ENCODE assay signal across 12 mouse cellular contexts in the genomic region with DNA sequence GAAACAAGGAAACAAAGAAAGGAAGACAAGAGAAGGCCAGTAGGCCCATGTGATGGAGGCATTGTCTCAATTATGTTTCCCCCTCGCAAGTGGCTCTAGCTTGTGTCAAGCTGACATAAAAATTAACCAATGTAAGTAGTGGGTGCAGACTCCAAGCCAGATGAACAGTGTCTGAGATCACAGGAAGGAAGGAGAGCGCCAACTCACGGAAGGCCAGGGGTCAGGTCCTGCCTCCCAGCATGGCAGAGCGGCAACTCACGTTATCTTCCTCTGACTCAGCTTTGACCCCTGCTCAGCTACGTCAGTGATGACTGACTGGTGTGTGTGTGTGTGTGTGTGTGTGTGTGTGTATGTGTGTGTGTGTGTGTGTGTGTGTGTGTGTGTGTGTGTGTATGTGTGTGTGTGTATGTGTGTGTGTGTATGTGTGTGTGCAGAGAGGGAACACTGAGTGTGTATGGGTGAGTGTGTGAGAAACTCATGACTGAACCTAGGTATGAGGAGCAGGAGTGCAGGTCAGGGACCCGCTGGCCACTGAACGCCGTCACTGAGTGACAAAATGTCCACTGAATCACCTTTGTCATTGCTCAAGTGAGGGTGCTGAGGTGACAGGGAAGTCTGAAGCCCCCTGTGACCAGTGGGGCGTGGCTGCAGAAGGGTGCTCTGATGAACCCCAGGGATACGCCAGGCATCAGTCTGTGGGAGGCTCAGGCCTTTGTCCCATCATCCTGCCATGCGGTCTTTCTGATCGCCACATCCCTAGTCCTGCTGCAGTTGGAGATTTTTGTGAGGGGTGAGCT. TPM values are rescaled to one million over a fixed set of nuclear protein-coding genes. Genes with fewer than 3 reads are reported as not detected.
DNase-seq lines count a peak whose midpoint lies in the region; ATAC-seq and TF ChIP-seq lines count a peak whose summit lies in the region.
"Had no signal": no experiment of that assay in that cellular context is flagged by ENCODE, and none has a peak within 500 bp of the region (broad histone marks: within the 10 kb centered on the region; RNA-seq: fewer than 3 reads in every experiment).

No protein-coding gene starts in this region.

- TF ChIP-seq EP300 in liver, postnatal 0 days (IDR thresholded peaks at IDR 0.05; ENCODE audit: low read depth): peak; percentile 31; the same call in 1 of the 2 replicates

- peak overlapping the region; percentile 51 for H3K27ac ChIP-seq in forebrain, embryonic 10.5 days
- no peak overlapping the region for H3K27ac ChIP-seq in forebrain, postnatal 0 days (ENCODE audit: low read depth, low read length)
- H3K27ac ChIP-seq in midbrain, embryonic 10.5 days (replicated peaks): 0 out of 2 replicates have a peak overlapping the region, but pooled peaks have one; percentile 42
- no peak overlapping the region for H3K27ac ChIP-seq in midbrain, postnatal 0 days (ENCODE audit: low read depth, low read length)
- no peak overlapping the region for H3K27ac ChIP-seq in intestine, embryonic 14.5 days (ENCODE audit: low read depth)
- no peak overlapping the region for H3K27ac ChIP-seq in liver, postnatal 0 days (ENCODE audit: low read depth)
- H3K27ac ChIP-seq: embryonic facial prominence, embryonic 13.5 days; left cerebral cortex, adult 2 months; neural tube, embryonic 12.5 days had no signal

- ATAC-seq in forebrain, postnatal 0 days: no peak
- no peak for ATAC-seq in midbrain, postnatal 0 days (ENCODE audit: low FRiP score)
- peak; percentile 38 for ATAC-seq in intestine, embryonic 14.5 days (replicated peaks; ENCODE audit: low FRiP score, low TSS enrichment, low read depth)
- peak; percentile 75 for ATAC-seq in liver, postnatal 0 days

- 78% methylated on average over 13 of the region's 13 CpGs for WGBS in forebrain, embryonic 10.5 days
- whole genome bisulfite sequencing in forebrain, postnatal 0 days: 80% methylated on average over 13 of the region's 13 CpGs
- 80% methylated on average over 13 of the region's 13 CpGs for WGBS in midbrain, embryonic 10.5 days
- WGBS in midbrain, postnatal 0 days: 72% methylated on average over 13 of the region's 13 CpGs
- 65% methylated on average over 13 of the region's 13 CpGs for WGBS in intestine, embryonic 14.5 days
- 54% methylated on average over 13 of the region's 13 CpGs for WGBS in liver, postnatal 0 days (ENCODE audit: insufficient replicate concordance)

- no peak for TF ChIP-seq CTCF in forebrain, postnatal 0 days (IDR thresholded peaks at IDR 0.05; ENCODE audit: low read depth)
- no peak for TF ChIP-seq CTCF in midbrain, postnatal 0 days (IDR thresholded peaks at IDR 0.05)
- no peak for TF ChIP-seq CTCF in liver, postnatal 0 days (IDR thresholded peaks at IDR 0.05; ENCODE audit: low read depth)

- H3K9ac ChIP-seq in forebrain, postnatal 0 days: no peak overlapping the region
- no peak overlapping the region for H3K9ac ChIP-seq in midbrain, postnatal 0 days (replicated peaks; ENCODE audit: low read length, poor library complexity, severe bottlenecking)
- no peak overlapping the region for H3K9ac ChIP-seq in intestine, embryonic 14.5 days (ENCODE audit: low read length)
- no peak overlapping the region for H3K9ac ChIP-seq in liver, postnatal 0 days (replicated peaks)
- H3K9ac ChIP-seq: embryonic facial prominence, embryonic 13.5 days; neural tube, embryonic 12.5 days had no signal

- DNase-seq in forebrain, embryonic 10.5 days (ENCODE audit: extremely low spot score, low spot score): no peak
- no peak for DNase-seq in forebrain, postnatal 0 days
- no peak for DNase-seq in midbrain, embryonic 10.5 days (ENCODE audit: low spot score)
- DNase-seq in midbrain, postnatal 0 days (ENCODE audit: low spot score): no peak
- peak; percentile 85 for DNase-seq in adrenal gland, adult 2 months
- no peak for DNase-seq in intestine, embryonic 14.5 days (ENCODE audit: low spot score)
- DNase-seq in liver, postnatal 0 days: peak; percentile 42
- no peak for DNase-seq in ovary, adult 18-20 months (ENCODE audit: low spot score)

- no peaks in the 10 kb centered on the region for H3K9me3 ChIP-seq in forebrain, embryonic 10.5 days
- no peaks in the 10 kb centered on the region for H3K9me3 ChIP-seq in forebrain, postnatal 0 days (ENCODE audit: low read length)
- no peaks in the 10 kb centered on the region for H3K9me3 ChIP-seq in midbrain, embryonic 10.5 days (replicated peaks)
- no peaks in the 10 kb centered on the region for H3K9me3 ChIP-seq in midbrain, postnatal 0 days (ENCODE audit: low read length)
- H3K9me3 ChIP-seq in intestine, embryonic 14.5 days (ENCODE audit: control insufficient read depth, low read length): no peaks in the 10 kb centered on the region
- H3K9me3 ChIP-seq in liver, postnatal 0 days (ENCODE audit: low read length): no peaks in the 10 kb centered on the region
- H3K9me3 ChIP-seq: embryonic facial prominence, embryonic 13.5 days; G1E; neural tube, embryonic 12.5 days had no signal

- H3K27me3 ChIP-seq in forebrain, embryonic 10.5 days (ENCODE audit: poor library complexity, severe bottlenecking): no peaks in the 10 kb centered on the region
- H3K27me3 ChIP-seq in forebrain, postnatal 0 days (ENCODE audit: insufficient read depth, low read length): no peaks in the 10 kb centered on the region
- no peaks in the 10 kb centered on the region for H3K27me3 ChIP-seq in midbrain, embryonic 10.5 days (ENCODE audit: low read depth, poor library complexity, severe bottlenecking)
- no peaks in the 10 kb centered on the region for H3K27me3 ChIP-seq in midbrain, postnatal 0 days (ENCODE audit: insufficient read depth, low read length)
- H3K27me3 ChIP-seq in intestine, embryonic 14.5 days (replicated peaks; ENCODE audit: control insufficient read depth, insufficient read depth, low read length): no peaks in the 10 kb centered on the region
- H3K27me3 ChIP-seq in liver, postnatal 0 days (ENCODE audit: insufficient read depth, low read length): no peaks in the 10 kb centered on the region
- H3K27me3 ChIP-seq: embryonic facial prominence, embryonic 13.5 days; neural tube, embryonic 12.5 days had no signal

- no peak overlapping the region for H3K4me3 ChIP-seq in forebrain, embryonic 10.5 days
- H3K4me3 ChIP-seq in forebrain, postnatal 0 days (ENCODE audit: low read depth, low read length): no peak overlapping the region
- H3K4me3 ChIP-seq in midbrain, embryonic 10.5 days: no peak overlapping the region
- no peak overlapping the region for H3K4me3 ChIP-seq in midbrain, postnatal 0 days (ENCODE audit: low read depth, low read length)
- H3K4me3 ChIP-seq in intestine, embryonic 14.5 days (ENCODE audit: low read depth, low read length): no peak overlapping the region
- no peak overlapping the region for H3K4me3 ChIP-seq in liver, postnatal 0 days (ENCODE audit: low read depth, low read length)
- H3K4me3 ChIP-seq: embryonic facial prominence, embryonic 13.5 days; left cerebral cortex, adult 2 months; neural tube, embryonic 12.5 days had no signal

- H3K4me2 ChIP-seq in forebrain, postnatal 0 days (ENCODE audit: low read depth): no peak overlapping the region
- no peak overlapping the region for H3K4me2 ChIP-seq in midbrain, postnatal 0 days (ENCODE audit: low read depth, low read length, poor library complexity, severe bottlenecking)
- no peak overlapping the region for H3K4me2 ChIP-seq in intestine, embryonic 14.5 days (ENCODE audit: low read length)
- no peak overlapping the region for H3K4me2 ChIP-seq in liver, postnatal 0 days (ENCODE audit: low read depth, low read length)
- H3K4me2 ChIP-seq: neural tube, embryonic 12.5 days had no signal

- H3K36me3 ChIP-seq in forebrain, embryonic 10.5 days (replicated peaks): peaks cover 1% of the 10 kb centered on the region
- H3K36me3 ChIP-seq in forebrain, postnatal 0 days (ENCODE audit: insufficient read depth): no peaks in the 10 kb centered on the region
- no peaks in the 10 kb centered on the region for H3K36me3 ChIP-seq in midbrain, embryonic 10.5 days
- no peaks in the 10 kb centered on the region for H3K36me3 ChIP-seq in midbrain, postnatal 0 days (ENCODE audit: insufficient read depth, low read length)
- H3K36me3 ChIP-seq in intestine, embryonic 14.5 days (ENCODE audit: control insufficient read depth, insufficient read depth, low read length): no peaks in the 10 kb centered on the region
- no peaks in the 10 kb centered on the region for H3K36me3 ChIP-seq in liver, postnatal 0 days (replicated peaks; ENCODE audit: insufficient read depth, low read length)
- H3K36me3 ChIP-seq: G1E; neural tube, embryonic 12.5 days had no signal

- H3K4me1 ChIP-seq in forebrain, embryonic 10.5 days: peaks cover 44% of the 10 kb centered on the region
- no peaks in the 10 kb centered on the region for H3K4me1 ChIP-seq in forebrain, postnatal 0 days (ENCODE audit: insufficient read depth)
- peaks cover 27% of the 10 kb centered on the region for H3K4me1 ChIP-seq in midbrain, embryonic 10.5 days
- no peaks in the 10 kb centered on the region for H3K4me1 ChIP-seq in midbrain, postnatal 0 days (ENCODE audit: insufficient read depth, low read length)
- H3K4me1 ChIP-seq in intestine, embryonic 14.5 days (replicated peaks; ENCODE audit: control insufficient read depth, insufficient read depth, low read length): peaks cover 16% of the 10 kb centered on the region
- peaks cover 11% of the 10 kb centered on the region; the same call in 1 of the 2 replicates for H3K4me1 ChIP-seq in liver, postnatal 0 days (ENCODE audit: insufficient read depth)

RNA-seq across cellular contexts. Expression of gene Ptgis, which starts 53.1 kb away (rescaled TPM):
- 13.5 and 13.7 TPM in 2 replicates for polyA plus RNA-seq in forebrain, embryonic 10.5 days (2016; fragmentation: Nextera tagmentation; extraction: Ambion mirVana)
- total RNA-seq in forebrain, postnatal 0 days (2014; rRNA removed): 2.5 and 4.0 TPM in 2 replicates
- 2.5 and 2.8 TPM in 2 replicates for polyA plus RNA-seq in forebrain, postnatal 0 days (2015; fragmentation: Nextera tagmentation; extraction: Ambion mirVana)
- polyA plus RNA-seq in midbrain, embryonic 10.5 days (2016; fragmentation: Nextera tagmentation; extraction: Ambion mirVana): 11.7 and 12.7 TPM in 2 replicates
- 4.3 and 6.1 TPM in 2 replicates for total RNA-seq in midbrain, postnatal 0 days (2014; rRNA removed)
- 3.9 and 4.7 TPM in 2 replicates for polyA plus RNA-seq in midbrain, postnatal 0 days (2015; fragmentation: Nextera tagmentation; extraction: Ambion mirVana)
- total RNA-seq in adrenal gland, adult 2 months (2021): 10 to 100 TPM; 17.3 to 37.2 TPM
- 65.3 and 74.3 TPM in 2 replicates for polyA plus RNA-seq in adrenal gland, adult 2 months (2012; rRNA removed)
- polyA plus RNA-seq in intestine, embryonic 14.5 days (2014; fragmentation: Nextera tagmentation; extraction: Ambion mirVana): 15.1 and 17.3 TPM in 2 replicates
- polyA plus RNA-seq in liver, postnatal 0 days (2015; fragmentation: Nextera tagmentation; extraction: Ambion mirVana): 1.1 and 1.8 TPM in 2 replicates
- total RNA-seq: G1E had no signal
- polyA plus RNA-seq: G1E had no signal

RNA-seq across cellular contexts. Expression of gene B4galt5, which starts 55.5 kb away (rescaled TPM):
- 6.0 and 7.3 TPM in 2 replicates for polyA plus RNA-seq in forebrain, embryonic 10.5 days (2016; fragmentation: Nextera tagmentation; extraction: Ambion mirVana)
- total RNA-seq in forebrain, postnatal 0 days (2014; rRNA removed): 57.4 and 60.7 TPM in 2 replicates
- 21.1 and 27.4 TPM in 2 replicates for polyA plus RNA-seq in forebrain, postnatal 0 days (2015; fragmentation: Nextera tagmentation; extraction: Ambion mirVana)
- polyA plus RNA-seq in midbrain, embryonic 10.5 days (2016; fragmentation: Nextera tagmentation; extraction: Ambion mirVana): 9.1 and 9.9 TPM in 2 replicates
- 64.1 and 88.3 TPM in 2 replicates for total RNA-seq in midbrain, postnatal 0 days (2014; rRNA removed)
- polyA plus RNA-seq in midbrain, postnatal 0 days (2015; fragmentation: Nextera tagmentation; extraction: Ambion mirVana): 29.1 and 35.6 TPM in 2 replicates
- total RNA-seq in adrenal gland, adult 2 months (2021): 100 to 1,000 TPM in 1 of 2 experiments, 10 to 100 TPM in 1; 92.7 to 113 TPM
- polyA plus RNA-seq in adrenal gland, adult 2 months (2012; rRNA removed): 43.9 and 47.6 TPM in 2 replicates
- 9.6 and 10.6 TPM in 2 replicates for polyA plus RNA-seq in intestine, embryonic 14.5 days (2014; fragmentation: Nextera tagmentation; extraction: Ambion mirVana)
- polyA plus RNA-seq in liver, postnatal 0 days (2015; fragmentation: Nextera tagmentation; extraction: Ambion mirVana): 3.2 and 4.2 TPM in 2 replicates

Comparison
In these comparisons a context has a peak if more than half of its experiments do, and no peak if none do; other contexts are left out.
1. H3K27ac ChIP-seq: peak in forebrain, embryonic 10.5 days (single experiment) and midbrain, embryonic 10.5 days (single experiment); none in forebrain, postnatal 0 days (single experiment), midbrain, postnatal 0 days (single experiment), intestine, embryonic 14.5 days (single experiment) and liver, postnatal 0 days (single experiment).
2. DNase-seq: peak in adrenal gland, adult 2 months (single experiment) and liver, postnatal 0 days (single experiment); none in forebrain, embryonic 10.5 days (single experiment), forebrain, postnatal 0 days (single experiment), midbrain, embryonic 10.5 days (single experiment), midbrain, postnatal 0 days (single experiment), intestine, embryonic 14.5 days (single experiment) and ovary, adult 18-20 months (single experiment).
3. ATAC-seq: peak in intestine, embryonic 14.5 days (single experiment) and liver, postnatal 0 days (single experiment); none in forebrain, postnatal 0 days (single experiment) and midbrain, postnatal 0 days (single experiment).